Mouse (Mus musculus) hindbrain, embryonic 15.5 days (tissue): Measurements from ENCODE around the gene Ndufa6. TPM values are rescaled to one million over a fixed set of nuclear protein-coding genes. Genes with fewer than 3 reads are reported as not detected.
A peak's percentile ranks its signal among the peaks of the same experiment; 100 is the strongest.
"Not testable (repeated sequence)": the region's sequence is repeated elsewhere in the genome, so short reads cannot be mapped to it uniquely, and the experiment has no call there.

Source experiments
- ATAC-seq: fragments of 200-750 bp; cut with Nextera tagmentation; 2 replicates; pipeline ENCODE4 v1.8.0; 2017; ENCODE audit warnings: low read depth, moderate number of reproducible peaks, moderate TSS enrichment; ENCODE audit not compliant: low FRiP score
- H3K27ac ChIP-seq: fragments of 300-500 bp; sonication (generic); replicated peaks from 2 replicates; pipeline ENCODE4 v1.5.1; 2015; ENCODE audit warnings: mild to moderate bottlenecking, inconsistent platforms
- H3K27me3 ChIP-seq: fragments of 300-500 bp; sonication (generic); 2 replicates; pipeline ENCODE4 v1.6.1; 2015; ENCODE audit warnings: control low read depth, inconsistent platforms
- H3K36me3 ChIP-seq: fragments of 300-500 bp; sonication (generic); 2 replicates; pipeline ENCODE4 v1.6.1; 2015; ENCODE audit warnings: control low read depth, inconsistent platforms
- H3K4me1 ChIP-seq: fragments of 300-500 bp; sonication (generic); replicated peaks from 2 replicates; pipeline ENCODE4 v1.6.1; 2015; ENCODE audit warnings: control low read depth, inconsistent platforms
- H3K4me2 ChIP-seq: fragments of 300-500 bp; sonication (generic); 2 replicates; pipeline ENCODE4 v1.6.1; 2015; ENCODE audit warnings: moderate library complexity, mild to moderate bottlenecking, inconsistent platforms
- H3K4me3 ChIP-seq: fragments of 300-500 bp; sonication (generic); 2 replicates; pipeline ENCODE4 v1.5.1; 2015; ENCODE audit warnings: mild to moderate bottlenecking, inconsistent platforms
- H3K9ac ChIP-seq: fragments of 300-500 bp; sonication (generic); 2 replicates; pipeline ENCODE4 v1.6.1; 2015; ENCODE audit warnings: inconsistent platforms
- H3K9me3 ChIP-seq: fragments of 300-500 bp; sonication (generic); 2 replicates; pipeline ENCODE4 v1.6.1; 2016; ENCODE audit warnings: control low read depth, inconsistent platforms
- WGBS: fragments of 180-500 bp; shearing (Covaris S2); methylation state at CpG from one replicate; pipeline ENCODE4 v1.1.7; 2015; 5-methylcytosine and 5-hydroxymethylcytosine counted together
- polyA plus RNA-seq: library from polyadenylated mRNA; unstranded; fragments of >200 nt; fragmentation: Nextera tagmentation; extraction: Ambion mirVana; gene quantifications from 2 replicates; pipeline ENCODE4 v1.2.1, GENCODE M21; 2015

Gene Ndufa6
- polyA plus RNA-seq, 1 experiment from 2014 or later, result 352 TPM

DNA sequence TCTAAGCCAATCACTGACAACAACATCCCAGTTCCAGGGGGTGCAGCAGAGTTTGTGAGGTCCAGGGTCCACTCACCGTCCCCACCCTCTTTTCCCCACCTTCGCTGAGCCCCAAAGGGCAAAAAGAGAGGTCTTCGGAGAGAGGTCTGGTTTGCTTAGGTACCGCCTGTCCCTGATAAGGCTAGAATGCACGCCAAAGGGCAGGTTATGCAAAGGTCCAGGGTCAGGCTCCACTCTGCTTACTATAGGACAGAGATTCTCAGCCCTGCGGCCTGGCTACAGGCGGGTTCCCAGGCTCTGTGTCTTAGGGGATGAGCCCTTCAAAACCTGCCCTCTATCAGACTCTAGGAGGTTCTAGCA lies 25.4 kb upstream of the Ndufa6 start:
- Histone ChIP-seq H3K4me1 (peaks cover 17% of the 10 kb centered on the region; the same call in 1 of the 2 replicates), H3K27ac (no peak overlapping the region), H3K9ac (no peak overlapping the region), H3K36me3 (no peaks in the 10 kb centered on the region), H3K9me3 (0 out of 2 replicates have a peak, but pooled peaks cover 3% of the 10 kb centered on the region), H3K27me3 (no peaks in the 10 kb centered on the region), H3K4me3 (peak overlapping the region; percentile 29), H3K4me2 (peak overlapping the region; percentile 66)
- peak; percentile 63; the same call in 1 of the 2 replicates for ATAC-seq
- 28% methylated on average over 7 of the region's 7 CpGs for WGBS

- Histone ChIP-seq H3K4me3 (no peak overlapping the region), H3K4me1 (peaks cover 17% of the 10 kb centered on the region; the same call in 1 of the 2 replicates), H3K4me2 (no peak overlapping the region), H3K9ac (no peak overlapping the region), H3K27ac (no peak overlapping the region), H3K9me3 (0 out of 2 replicates have a peak, but pooled peaks cover 3% of the 10 kb centered on the region), H3K36me3 (no peaks in the 10 kb centered on the region), H3K27me3 (no peaks in the 10 kb centered on the region)
- WGBS, result 46% methylated on average over 15 of the region's 15 CpGs
- ATAC-seq, result no peak
Observed at GRCm38 (mm10) chr15:82378261-82379180, 24.4 kb upstream of the Ndufa6 start.

- Histone ChIP-seq H3K4me1 (peaks cover 17% of the 10 kb centered on the region; the same call in 1 of the 2 replicates), H3K36me3 (no peaks in the 10 kb centered on the region), H3K9me3 (0 out of 2 replicates have a peak, but pooled peaks cover 3% of the 10 kb centered on the region), H3K9ac (no peak overlapping the region), H3K27ac (no peak overlapping the region), H3K27me3 (no peaks in the 10 kb centered on the region), H3K4me3 (no peak overlapping the region), H3K4me2 (no peak overlapping the region)
- 81% methylated on average over 5 of the region's 5 CpGs for WGBS
- no peak for ATAC-seq
Observed at GRCm38 (mm10) chr15:82377701-82378100, 23.6 kb upstream of the Ndufa6 start.

- H3K27ac ChIP-seq, result 0 out of 2 replicates have a peak overlapping the region, but pooled peaks have one; percentile 35
- peaks cover 17% of the 10 kb centered on the region; the same call in 1 of the 2 replicates for H3K4me1 ChIP-seq
- no peak overlapping the region for H3K4me3 ChIP-seq
- no peak overlapping the region for H3K9ac ChIP-seq
- ATAC-seq, result no peak
- H3K36me3 ChIP-seq, result no peaks in the 10 kb centered on the region
- H3K4me2 ChIP-seq, result no peak overlapping the region
- H3K27me3 ChIP-seq, result no peaks in the 10 kb centered on the region
- no peaks in the 10 kb centered on the region for H3K9me3 ChIP-seq
- WGBS, result 47% methylated on average over 17 of the region's 17 CpGs
Observed at GRCm38 (mm10) chr15:82376393-82377138, 22.4 kb upstream of the Ndufa6 start.

GRCm38 (mm10) chr15:82375855-82376254 lies 21.7 kb upstream of the Ndufa6 start:
- Histone ChIP-seq H3K9me3 (no peaks in the 10 kb centered on the region), H3K4me1 (peaks cover 13% of the 10 kb centered on the region; the same call in 1 of the 2 replicates), H3K9ac (no peak overlapping the region), H3K4me3 (no peak overlapping the region), H3K27ac (no peak overlapping the region), H3K36me3 (no peaks in the 10 kb centered on the region), H3K27me3 (no peaks in the 10 kb centered on the region), H3K4me2 (no peak overlapping the region)
- ATAC-seq, result no peak
- WGBS, result 85% methylated on average over 9 of the region's 9 CpGs

DNA sequence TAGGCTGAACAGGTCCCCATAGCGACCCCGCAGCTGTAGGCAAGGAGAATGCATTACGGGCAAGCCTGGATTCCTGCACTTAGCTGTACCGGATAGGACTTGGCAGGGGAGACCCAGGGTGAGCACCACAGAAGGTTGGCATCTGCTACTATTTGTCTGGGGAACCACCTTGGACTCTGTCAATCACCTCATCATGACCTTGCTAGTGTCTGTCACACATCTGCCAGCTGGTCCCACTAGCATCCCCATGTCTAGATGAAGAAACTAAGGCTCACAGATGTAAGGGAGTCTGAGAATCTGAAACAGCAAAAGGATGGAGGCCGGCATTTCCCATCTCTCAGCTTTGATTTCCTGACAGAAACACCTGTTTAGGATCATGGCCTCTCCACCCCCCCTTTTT lies 20.3 kb upstream of the Ndufa6 start:
- Histone ChIP-seq H3K27me3 (no peaks in the 10 kb centered on the region), H3K27ac (no peak overlapping the region), H3K9me3 (no peaks in the 10 kb centered on the region), H3K4me3 (no peak overlapping the region), H3K36me3 (no peaks in the 10 kb centered on the region), H3K9ac (no peak overlapping the region), H3K4me1 (peaks cover 8% of the 10 kb centered on the region; the same call in 1 of the 2 replicates), H3K4me2 (no peak overlapping the region)
- WGBS, result 76% methylated on average over 5 of the region's 5 CpGs
- no peak for ATAC-seq

- WGBS, result 85% methylated on average over 5 of the region's 5 CpGs
- H3K9ac ChIP-seq, result no peak overlapping the region
- no peak for ATAC-seq
Observed at GRCm38 (mm10) chr15:82372991-82373390, 18.9 kb upstream of the Ndufa6 start.

DNA sequence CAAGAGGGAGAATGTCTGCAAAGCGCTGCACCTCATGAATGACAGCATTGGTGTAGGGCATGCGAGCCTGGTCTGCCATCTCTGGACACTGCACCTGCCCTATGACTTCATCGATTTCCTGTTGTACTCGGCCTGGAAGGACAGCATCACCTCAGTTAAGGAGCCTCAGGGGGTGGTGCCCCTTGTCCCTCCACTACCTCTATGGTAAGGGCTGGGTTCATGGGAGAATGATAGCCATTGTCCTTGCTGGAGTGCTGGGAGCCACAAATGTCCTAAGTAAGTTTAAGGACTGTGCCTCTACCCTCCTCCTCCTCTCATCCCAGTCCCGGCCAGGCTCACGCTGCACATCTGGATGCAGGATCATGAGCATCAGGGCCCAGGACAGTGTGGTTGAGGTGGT lies 18.3 kb upstream of the Ndufa6 start:
- peaks cover 8% of the 10 kb centered on the region; the same call in 1 of the 2 replicates for H3K4me1 ChIP-seq
- no peak overlapping the region for H3K4me3 ChIP-seq
- WGBS, result 94% methylated on average over 6 of the region's 6 CpGs

More at GRCm38 (mm10) chr15:82372991-82373390, 18.9 kb upstream of the Ndufa6 start:
- Histone ChIP-seq H3K36me3 (no peaks in the 10 kb centered on the region), H3K4me1 (peaks cover 8% of the 10 kb centered on the region; the same call in 1 of the 2 replicates), H3K4me2 (no peak overlapping the region), H3K27ac (no peak overlapping the region), H3K27me3 (no peaks in the 10 kb centered on the region), H3K4me3 (no peak overlapping the region), H3K9me3 (no peaks in the 10 kb centered on the region)

GRCm38 (mm10) chr15:82368851-82369250 lies 14.7 kb upstream of the Ndufa6 start:
- Histone ChIP-seq H3K27ac (no peak overlapping the region), H3K36me3 (no peaks in the 10 kb centered on the region), H3K4me1 (no peaks in the 10 kb centered on the region), H3K9me3 (no peaks in the 10 kb centered on the region), H3K4me2 (no peak overlapping the region), H3K27me3 (no peaks in the 10 kb centered on the region), H3K9ac (no peak overlapping the region), H3K4me3 (no peak overlapping the region)
- WGBS, result 81% methylated on average over 1 of the region's 1 CpGs
- no peak for ATAC-seq

More for the DNA sequence above, 18.3 kb upstream of the Ndufa6 start:
- Histone ChIP-seq H3K36me3 (no peaks in the 10 kb centered on the region), H3K9ac (no peak overlapping the region), H3K27me3 (no peaks in the 10 kb centered on the region), H3K27ac (no peak overlapping the region), H3K9me3 (no peaks in the 10 kb centered on the region), H3K4me2 (no peak overlapping the region)
- no peak for ATAC-seq

DNA sequence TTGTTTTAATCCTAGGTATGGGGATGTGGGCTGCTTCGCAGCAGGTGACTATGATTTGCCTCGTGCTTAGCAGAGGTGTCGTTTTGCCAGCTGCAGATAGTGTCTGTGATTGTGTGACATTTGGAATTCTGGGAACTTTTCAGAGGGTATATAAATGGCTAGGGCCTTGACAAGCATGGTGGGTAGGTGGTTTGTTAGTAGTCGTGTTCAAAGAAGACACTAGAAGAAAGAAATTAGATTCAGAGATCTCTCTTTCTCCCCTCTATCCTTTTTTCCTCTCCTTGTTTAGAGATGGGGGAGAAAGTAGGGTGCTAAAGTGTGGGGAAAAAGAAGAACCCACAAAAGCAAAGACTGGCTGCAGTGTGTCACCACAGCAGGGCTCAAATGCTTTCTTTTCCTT lies 14.0 kb upstream of the Ndufa6 start:
- H3K36me3 ChIP-seq, result no peaks in the 10 kb centered on the region
- no peak overlapping the region for H3K9ac ChIP-seq
- ATAC-seq, result no peak
- H3K27me3 ChIP-seq, result no peaks in the 10 kb centered on the region
- WGBS, result 93% methylated on average over 4 of the region's 4 CpGs
- no peaks in the 10 kb centered on the region for H3K4me1 ChIP-seq
- no peak overlapping the region for H3K27ac ChIP-seq
- no peaks in the 10 kb centered on the region for H3K9me3 ChIP-seq
- no peak overlapping the region for H3K4me3 ChIP-seq
- H3K4me2 ChIP-seq, result no peak overlapping the region

- 21% methylated on average over 7 of the region's 9 CpGs for WGBS
- H3K4me2 ChIP-seq, H3K4me3 ChIP-seq: not testable (repeated sequence)
Observed at GRCm38 (mm10) chr15:82364561-82364960, 10.4 kb upstream of the Ndufa6 start.

GRCm38 (mm10) chr15:82363801-82364200 lies 9.7 kb upstream of the Ndufa6 start:
- WGBS, result 83% methylated on average over 8 of the region's 12 CpGs
- not testable (repeated sequence) for ATAC-seq, H3K9ac ChIP-seq, H3K9me3 ChIP-seq, H3K4me1 ChIP-seq, H3K27ac ChIP-seq, H3K4me3 ChIP-seq, H3K4me2 ChIP-seq, H3K27me3 ChIP-seq, H3K36me3 ChIP-seq

More at GRCm38 (mm10) chr15:82364561-82364960, 10.4 kb upstream of the Ndufa6 start:
- not testable (repeated sequence) for H3K9me3 ChIP-seq, H3K27ac ChIP-seq, ATAC-seq, H3K4me1 ChIP-seq, H3K27me3 ChIP-seq, H3K9ac ChIP-seq, H3K36me3 ChIP-seq
